In genomic region chr17:70806600-70806999, GRCm38 (mm10) we compare ENCODE assay signal across 16 mouse cellular contexts.
"Had no signal": no experiment of that assay in that cellular context is flagged by ENCODE, and none has a peak within 500 bp of the region (broad histone marks: within the 10 kb centered on the region; RNA-seq: fewer than 3 reads in every experiment).

No protein-coding gene starts in this region.

- H3K36me3 ChIP-seq: limb, embryonic 10.5 days; liver, embryonic 15.5 days; midbrain, embryonic 10.5 days; neural tube, embryonic 15.5 days had no signal

- H3K9me3 ChIP-seq: limb, embryonic 10.5 days; liver, embryonic 15.5 days; midbrain, embryonic 10.5 days; neural tube, embryonic 15.5 days had no signal

- H3K27me3 ChIP-seq: liver, embryonic 15.5 days; neural tube, embryonic 15.5 days had no signal

- H3K4me1 ChIP-seq: liver, embryonic 15.5 days; neural tube, embryonic 15.5 days had no signal

- H3K4me3 ChIP-seq: left cerebral cortex, adult 2 months; limb, embryonic 10.5 days; liver, embryonic 15.5 days; midbrain, embryonic 10.5 days; myocyte; neural tube, embryonic 15.5 days had no signal

- DNase-seq: kidney, postnatal 25 days; lung, adult 2 months; lung, postnatal 10 days; lung, postnatal 4 days; midbrain, embryonic 14.5 days; retina, postnatal 1 day; right cerebral cortex, postnatal 14 days; thymus, adult 18-20 months; thymus, postnatal 14 days had no signal

- H3K4me2 ChIP-seq: liver, embryonic 11.5 days; liver, embryonic 15.5 days; neural tube, embryonic 15.5 days had no signal

- H3K27ac ChIP-seq: left cerebral cortex, adult 2 months; limb, embryonic 10.5 days; liver, embryonic 15.5 days; midbrain, embryonic 10.5 days; neural tube, embryonic 15.5 days had no signal

- H3K9ac ChIP-seq: liver, embryonic 15.5 days; neural tube, embryonic 15.5 days had no signal
